Mouse (Mus musculus) gastrocnemius, postnatal 14 days (tissue): Measurements from ENCODE around the gene Sipa1l2. TPM values are rescaled to one million over a fixed set of nuclear protein-coding genes. Genes with fewer than 3 reads are reported as not detected.

Source experiments
- DNase-seq: peaks from one replicate; pipeline ENCODE4 v3.0.0; 2021; ENCODE audit warnings: mixed read lengths
- intact Hi-C: fragments of 180-260 bp; cut with DNase I; formaldehyde crosslinking; loops from one replicate; pipeline ENCODE4 v1.15.1; 2025; ENCODE audit warnings: low total_unique reads
- long read RNA-seq, 2 experiments: library from polyadenylated mRNA; stranded (forward); transcript quantifications; one replicate each; pipeline ENCODE4 v2.0.0; 2021
- total RNA-seq, 2 experiments: library from RNA; stranded (reverse); gene quantifications; 2 replicates each; pipeline ENCODE4 v1.2.3; 2021

Gene Sipa1l2
- 10 to 100 TPM in 1 of 2 experiments, 1 to 10 TPM in 1; 8.8 to 10.1 TPM for total RNA-seq
- long read RNA-seq, experiment 1, full-length matches to known transcripts = 2 of 6 reads
- long read RNA-seq, experiment 1, partial matches to known transcripts = 2 of 6 reads
- long read RNA-seq, experiment 1, other reads (novel, unspliced or antisense) = 2 of 6 reads
- long read RNA-seq, experiment 2, full-length matches to known transcripts = 1 of 4 reads
- long read RNA-seq, experiment 2, partial matches to known transcripts = 1 of 4 reads
- long read RNA-seq, experiment 2, other reads (novel, unspliced or antisense) = 2 of 4 reads

DNA sequence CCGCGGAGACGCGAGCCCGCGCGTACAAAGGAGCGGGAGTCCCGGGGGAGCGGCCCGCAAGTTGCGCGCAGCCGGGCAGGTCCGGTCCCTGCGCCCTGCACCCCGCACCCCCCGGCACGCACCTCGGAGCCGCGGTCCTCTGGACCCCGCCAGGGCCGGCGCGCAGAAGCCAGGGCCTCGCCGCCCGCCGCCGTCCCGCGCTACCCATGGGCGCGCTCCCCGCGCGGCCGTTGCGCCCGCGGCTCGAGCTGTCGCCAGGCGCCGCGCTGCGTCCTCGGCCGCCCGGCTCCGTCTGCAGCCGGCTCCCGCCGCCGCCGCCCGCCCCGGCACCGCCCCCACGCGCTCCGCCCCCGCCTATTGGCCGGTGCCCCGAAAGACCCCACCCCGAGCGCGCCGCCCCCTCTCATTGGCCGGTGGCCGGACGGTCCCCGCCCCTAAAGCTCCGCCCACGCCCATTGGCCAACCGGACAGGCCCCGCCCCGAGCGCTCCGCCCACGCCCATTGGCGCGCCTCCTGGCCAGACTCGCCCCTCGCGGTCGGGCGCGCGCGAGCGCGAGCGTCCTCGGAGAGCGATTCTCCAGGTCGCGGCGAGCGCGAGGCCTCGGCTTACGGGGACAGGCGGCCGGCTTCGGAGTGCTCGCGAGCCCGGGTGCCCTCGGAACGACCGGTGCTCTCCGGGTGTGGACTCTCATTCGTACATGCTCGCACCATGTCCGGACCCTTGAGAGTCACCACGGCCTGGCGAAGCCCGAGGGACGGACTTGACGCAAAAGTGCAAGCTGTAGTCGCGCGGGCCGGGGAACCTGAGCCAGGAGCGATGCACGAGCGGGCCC is at the start of gene Sipa1l2:
Gene Sipa1l2 (minus strand): TSS at position 276 of the 833 bp plus-strand sequence.
- peak; percentile 99 for DNase-seq
- intact Hi-C loops = loop anchor here (5.0 to 10.0 kb wide), 2 partner anchors 155 to 387 kb away; partner anchors contain the start of gene Ntpcr

DNA sequence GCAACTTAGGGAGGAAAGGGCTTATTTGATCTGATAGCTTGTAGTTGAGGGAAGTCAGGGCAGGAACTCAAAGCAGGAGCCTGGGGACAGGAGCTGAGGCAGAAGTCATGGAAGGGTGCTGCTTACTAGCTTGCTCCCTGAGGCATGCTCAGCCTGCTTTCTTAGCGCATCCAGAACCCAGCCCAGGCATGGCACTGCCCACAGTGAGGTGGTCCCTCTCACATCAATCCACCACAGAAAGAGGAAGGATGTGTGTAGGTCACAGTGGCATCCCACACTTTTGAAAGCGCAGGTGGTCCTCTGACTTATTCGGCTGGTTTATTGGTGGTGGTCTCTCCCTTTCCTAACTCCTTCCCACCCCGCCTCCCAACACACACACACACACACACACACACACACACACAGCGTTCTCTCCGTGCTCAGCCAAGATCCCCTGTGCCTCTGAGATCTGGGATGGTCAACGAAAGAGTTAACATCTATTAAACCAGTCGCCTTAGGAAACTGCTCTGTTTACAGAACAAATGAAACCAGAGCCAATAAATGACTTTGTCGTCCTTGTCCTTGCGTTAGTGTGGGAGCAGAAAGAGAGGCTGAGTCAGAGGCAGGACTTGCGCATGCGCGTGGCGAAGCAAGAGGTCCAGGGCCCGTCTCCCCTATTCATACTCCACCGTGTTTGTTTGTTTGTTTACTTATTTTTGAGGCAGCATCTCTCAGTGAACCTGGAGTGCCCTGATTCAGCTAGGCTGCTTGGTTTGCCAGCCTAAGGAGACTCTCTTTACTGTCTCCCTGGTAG is 49.1 kb upstream of the Sipa1l2 start:
- no peak for DNase-seq
- intact Hi-C loops = no loop called here

DNA sequence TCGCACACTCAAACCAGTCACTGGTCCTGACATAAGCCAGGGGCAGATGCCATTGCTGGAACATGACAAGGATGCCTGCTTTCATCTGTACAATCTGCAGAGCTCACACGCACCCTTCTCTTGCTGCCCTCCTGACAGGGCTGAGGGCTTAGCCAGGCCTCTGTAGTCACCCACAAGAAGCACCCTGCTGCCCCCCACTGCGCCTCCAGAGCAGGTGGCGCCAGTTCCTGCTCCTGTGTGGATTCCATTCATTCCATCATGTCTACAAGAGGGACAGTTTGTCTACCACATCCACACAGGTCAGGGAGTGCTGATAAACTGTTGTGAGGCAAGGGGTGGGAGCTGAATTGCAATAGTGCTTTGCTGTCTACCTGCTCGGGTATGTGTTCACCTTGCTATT is 47.3 kb upstream of the Sipa1l2 start:
- DNase-seq = no peak
- intact Hi-C loops = no loop called here

DNA sequence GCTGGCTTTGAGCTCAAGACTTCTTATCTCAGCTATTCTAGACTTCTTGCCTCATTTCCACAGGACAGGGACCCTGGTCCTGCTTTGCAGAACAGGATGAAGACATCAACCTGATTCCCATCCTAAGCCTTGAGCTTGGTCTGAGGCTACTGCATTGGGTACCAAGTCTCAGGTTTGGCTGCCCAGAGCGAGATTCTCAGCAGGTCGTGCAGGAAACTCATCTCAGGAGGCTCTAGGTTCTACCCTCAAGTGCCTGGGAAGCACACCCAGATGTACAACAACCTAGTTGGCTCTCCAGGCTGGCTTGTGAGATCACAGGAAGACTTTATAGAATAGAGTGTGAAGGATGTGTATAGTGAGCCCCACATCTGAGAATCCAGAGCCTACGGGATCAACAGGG is 46.4 kb upstream of the Sipa1l2 start:
- no peak for DNase-seq
- intact Hi-C loops = no loop called here

DNA sequence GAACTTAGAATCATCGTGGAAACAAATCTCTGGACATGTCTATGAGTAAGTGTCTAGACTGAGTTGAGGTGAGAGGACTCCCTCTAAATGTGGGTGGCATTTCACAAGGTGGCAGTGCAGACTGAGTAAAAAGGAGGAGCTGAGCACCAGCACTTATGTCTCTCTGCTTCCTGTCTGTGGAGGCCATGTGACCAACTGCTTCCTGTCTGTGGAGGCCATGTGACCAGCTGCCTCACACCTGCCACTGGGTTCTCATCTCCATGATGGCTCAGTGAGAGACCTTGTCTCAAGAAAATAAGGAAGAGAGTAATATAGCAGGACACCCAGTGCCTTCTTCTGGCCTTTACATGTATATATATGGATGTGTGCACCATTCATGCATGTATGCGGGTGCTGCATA is 43.9 kb upstream of the Sipa1l2 start:
- intact Hi-C loops = no loop called here
- no peak for DNase-seq

DNA sequence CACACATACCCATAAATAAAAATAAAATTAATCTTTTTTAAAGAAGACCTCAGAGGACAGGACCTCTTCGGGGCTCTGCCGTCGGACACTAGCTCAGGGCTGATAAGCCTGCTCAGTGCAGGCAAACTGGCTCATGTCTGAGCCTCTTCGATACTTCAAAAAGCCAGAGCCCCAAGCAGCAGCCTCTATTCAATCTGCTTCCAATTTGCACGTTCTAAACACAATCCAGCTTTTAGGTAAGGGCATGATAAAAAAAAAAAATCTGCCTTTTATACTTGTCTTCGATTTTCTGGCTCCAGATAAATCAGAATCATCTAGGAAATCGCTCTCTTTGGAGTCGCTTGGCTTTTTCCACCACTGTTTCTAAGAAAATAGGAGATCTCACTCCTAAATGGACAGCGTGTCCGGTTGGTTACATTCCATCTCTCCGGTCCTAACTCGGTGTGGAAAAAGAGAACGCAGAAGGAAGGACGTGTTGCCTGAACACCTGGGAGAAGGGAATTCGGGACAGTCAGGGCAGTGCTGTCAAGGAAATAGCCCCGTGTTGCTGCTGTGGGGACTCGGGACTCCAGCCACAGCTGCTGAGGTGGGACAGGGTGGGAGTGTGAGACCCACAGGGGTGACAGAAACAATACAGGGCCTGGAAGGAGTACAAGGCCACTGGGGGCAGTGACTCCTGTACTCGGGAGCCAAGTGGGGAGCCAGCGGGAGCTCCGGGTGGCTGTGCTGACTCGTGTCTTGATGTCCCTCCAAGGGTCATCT is 42.4 kb upstream of the Sipa1l2 start:
- no peak for DNase-seq

DNA sequence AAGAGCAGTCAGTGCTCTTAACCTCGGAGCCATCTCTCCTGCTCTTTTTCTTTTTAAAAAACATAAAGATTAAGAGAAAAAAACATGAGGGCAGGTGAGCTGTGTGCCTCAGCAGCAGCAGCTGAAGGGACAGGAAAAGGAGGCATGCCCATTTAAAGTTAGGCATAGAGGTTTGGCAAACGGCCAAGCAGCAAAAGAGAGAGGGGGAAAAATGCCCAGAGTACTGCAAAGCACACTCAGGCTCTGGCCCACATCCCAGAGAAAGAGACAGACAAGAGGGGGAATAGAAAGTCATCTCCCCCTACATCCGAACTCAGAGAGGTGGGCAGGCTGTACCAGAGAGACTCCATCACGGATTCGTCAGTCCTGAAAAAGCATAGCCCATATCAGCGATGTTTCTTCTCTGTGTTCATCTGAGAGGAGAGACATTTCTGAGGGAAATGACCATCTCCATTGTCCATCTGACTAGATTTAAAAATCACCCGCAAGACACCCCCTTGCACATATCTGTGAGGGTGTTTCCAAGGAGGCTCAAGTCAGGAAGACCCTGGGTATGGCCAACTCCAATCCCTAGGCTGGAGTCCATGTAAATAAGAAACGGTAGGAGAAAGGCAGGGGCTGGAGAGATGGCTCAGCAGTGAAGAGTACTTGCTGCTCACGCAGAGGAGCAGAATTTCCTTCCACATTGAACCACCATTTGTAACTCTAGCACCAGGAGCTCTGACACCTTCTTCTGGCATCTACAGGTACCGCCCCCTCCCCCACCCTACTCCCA is 41.6 kb upstream of the Sipa1l2 start:
- intact Hi-C loops = no loop called here
- no peak for DNase-seq

More for the DNA sequence above, 42.4 kb upstream of the Sipa1l2 start:
- intact Hi-C loops = no loop called here

DNA sequence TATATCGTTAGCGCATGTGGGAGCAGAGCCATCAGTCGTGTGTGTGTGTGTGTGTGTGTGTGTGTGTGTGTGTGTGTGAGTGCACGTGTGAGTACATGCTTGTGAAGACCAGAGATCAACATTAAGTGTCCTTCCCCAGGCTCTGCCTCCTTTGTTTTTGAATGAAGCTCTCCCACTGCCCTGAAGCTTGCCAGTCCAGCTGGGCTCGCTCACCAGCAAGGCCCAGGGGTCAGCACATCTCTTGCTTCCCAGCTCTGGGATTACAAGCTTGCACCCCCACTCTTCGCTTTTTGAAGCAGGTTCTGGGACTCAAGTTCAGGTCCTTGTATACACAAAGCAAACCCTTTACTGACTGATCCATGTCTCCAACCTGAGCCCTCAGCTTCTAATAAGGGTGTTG is 40.1 kb upstream of the Sipa1l2 start:
- no peak for DNase-seq

DNA sequence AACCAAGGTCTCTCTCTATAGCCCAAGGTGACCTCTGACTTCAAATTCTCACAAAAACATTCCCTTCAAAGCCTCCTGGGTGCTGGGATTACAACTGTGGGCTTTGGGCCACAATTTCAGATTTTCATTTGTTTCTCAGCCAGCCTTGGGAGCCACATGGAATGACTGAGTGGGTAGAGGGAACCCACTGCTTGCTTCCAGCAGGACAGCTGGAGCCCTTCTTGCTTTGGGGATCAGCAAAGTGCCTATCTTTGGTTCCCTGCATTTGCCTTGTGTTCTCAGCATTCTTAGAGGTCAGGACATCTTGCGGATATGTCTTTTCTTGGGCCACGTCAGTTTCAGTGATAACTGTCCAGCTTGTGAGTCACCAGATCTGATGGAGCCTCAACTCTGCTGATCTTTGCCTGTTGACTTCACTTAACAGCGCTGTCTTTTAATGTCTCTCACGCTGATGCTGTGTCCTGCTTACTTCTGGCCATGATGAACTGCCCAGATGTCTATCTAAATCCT is 38.2 kb upstream of the Sipa1l2 start:
- no peak for DNase-seq
- intact Hi-C loops = no loop called here

More for the DNA sequence above, 40.1 kb upstream of the Sipa1l2 start:
- intact Hi-C loops = no loop called here

DNA sequence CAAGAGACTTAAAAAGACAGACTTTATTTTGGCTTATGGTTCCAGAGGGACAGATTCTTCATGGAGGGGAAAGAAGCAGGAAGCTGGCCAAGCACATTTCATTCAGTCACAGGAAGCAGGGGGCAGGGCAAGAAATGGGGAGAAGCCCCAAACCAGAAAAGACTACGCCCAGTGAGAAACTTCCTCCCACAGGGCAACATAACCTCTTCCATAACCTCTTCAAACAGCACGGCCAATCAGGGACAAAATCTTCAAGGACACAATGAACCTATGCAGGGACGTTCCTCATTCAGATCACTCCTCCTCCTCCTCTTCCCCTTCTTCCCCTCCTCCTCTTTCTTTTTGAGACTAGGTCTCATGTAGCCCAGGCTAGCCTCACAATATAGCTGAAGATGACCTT is 37.3 kb upstream of the Sipa1l2 start:
- intact Hi-C loops = no loop called here
- no peak for DNase-seq

DNA sequence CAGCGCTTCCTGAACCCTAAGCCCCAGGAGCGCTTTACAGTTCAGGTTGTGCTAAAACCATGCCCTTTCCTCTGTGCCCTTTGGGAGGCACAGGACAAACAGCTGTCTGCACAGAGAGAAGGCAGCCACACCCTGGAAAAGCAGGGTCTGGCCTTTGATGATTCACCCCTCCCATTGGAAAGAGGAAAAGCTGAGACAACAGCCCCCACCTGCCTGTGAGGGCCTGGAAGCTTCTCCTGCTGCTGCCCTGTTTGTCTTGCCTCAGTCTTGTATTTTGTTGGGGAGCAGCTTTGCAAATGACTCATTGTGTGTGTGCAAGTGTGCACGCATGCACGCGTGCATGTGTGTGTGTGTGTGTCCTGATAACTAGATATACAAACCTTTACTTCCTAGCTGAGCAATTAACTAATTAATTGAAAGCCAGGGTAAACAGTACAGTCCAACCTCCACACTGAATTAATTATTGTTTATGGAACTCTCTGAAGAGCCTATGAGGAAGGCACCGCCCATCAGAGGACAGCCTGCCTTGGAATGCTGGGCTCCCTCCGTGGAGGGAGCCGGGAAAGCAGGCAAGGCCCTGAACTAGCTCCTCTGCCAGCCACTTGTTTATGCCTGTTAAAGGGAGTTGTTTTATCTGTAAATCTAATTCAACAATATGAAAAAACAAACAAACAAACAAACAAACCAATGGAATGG is 35.4 kb upstream of the Sipa1l2 start:
- intact Hi-C loops = no loop called here
- DNase-seq = no peak

DNA sequence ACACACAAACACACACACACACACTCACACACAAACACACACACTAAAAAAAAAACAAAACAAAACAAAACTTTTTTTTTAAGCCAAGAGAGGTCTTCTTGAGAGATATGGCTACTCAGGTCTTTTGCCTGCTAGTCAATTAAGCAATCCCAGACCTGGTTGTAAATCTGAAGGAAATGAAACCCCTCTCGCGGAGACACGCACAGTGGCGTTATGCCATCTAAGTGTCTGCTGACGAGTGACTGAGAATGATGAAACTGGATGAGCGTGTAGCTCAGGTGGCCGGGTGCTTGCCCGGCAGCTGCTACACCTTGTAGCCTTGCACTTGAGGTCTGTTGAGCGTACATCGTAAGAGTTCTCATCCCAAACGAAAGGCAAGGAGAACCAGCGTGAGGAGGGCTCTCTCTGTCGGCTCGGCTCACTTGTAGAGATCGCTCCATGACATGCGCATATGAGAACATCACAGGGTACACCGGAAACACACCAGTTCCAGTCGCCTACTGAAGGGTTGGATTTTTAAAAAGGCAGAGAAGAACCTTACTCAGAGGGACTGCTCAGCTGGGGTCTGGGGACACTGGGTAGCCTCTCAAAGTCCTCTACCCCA is 34.7 kb upstream of the Sipa1l2 start:
- intact Hi-C loops = no loop called here
- no peak for DNase-seq

DNA sequence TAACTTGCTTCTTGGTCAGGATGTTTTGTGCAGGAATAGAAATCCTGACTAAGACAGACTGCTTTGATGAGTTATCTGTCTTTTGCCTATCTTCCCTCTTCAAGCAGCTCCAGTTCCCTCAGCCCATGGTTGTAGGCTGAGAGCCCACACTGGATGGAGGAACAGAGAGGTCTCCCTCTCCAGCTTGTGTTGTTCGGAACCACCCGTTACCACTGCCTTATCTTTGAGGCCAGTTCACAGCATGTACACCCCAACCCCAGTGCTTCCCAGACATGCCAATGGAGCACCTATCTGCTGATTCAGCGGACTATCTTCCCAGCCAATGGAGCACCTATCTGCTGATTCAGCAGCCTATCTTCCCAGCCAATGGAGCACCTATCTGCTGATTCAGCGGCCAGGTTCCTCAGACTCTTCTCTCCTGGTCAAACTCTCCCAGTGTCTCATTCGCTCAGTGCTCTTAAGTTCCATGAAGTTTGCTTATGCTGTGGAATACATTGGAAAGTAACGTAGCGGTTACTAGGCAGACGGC is 33.8 kb upstream of the Sipa1l2 start:
- intact Hi-C loops = no loop called here
- DNase-seq = no peak

DNA sequence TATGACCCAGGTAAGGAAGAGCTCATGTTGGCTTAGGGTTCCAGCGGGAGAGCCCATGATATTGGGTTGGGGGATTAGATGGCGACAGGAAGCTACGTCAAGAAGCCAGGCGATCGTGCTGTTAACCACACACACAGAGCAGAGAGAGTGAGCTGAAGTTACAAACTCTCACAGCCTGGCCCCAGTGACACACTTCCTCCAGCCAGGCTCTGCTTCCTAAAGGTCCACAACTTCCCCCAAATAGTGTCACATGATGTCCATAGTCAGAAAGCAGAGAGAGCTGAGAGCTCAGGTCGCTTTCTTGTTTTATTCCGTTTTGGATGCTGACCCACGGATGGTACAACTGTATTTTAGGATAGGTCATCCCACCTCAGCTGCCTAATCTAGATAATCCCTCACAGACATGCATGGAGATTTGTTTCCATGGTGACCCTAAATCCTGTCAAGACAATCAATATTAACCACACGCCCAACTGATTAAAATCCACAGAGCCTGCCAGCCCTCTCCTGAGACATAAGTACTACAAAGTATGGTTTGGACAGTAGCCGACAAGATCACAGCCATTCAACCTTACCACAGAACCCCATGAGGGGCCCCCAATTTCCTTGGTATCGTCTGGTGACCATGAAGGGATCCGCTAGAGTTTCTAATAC is 30.6 kb upstream of the Sipa1l2 start:
- no peak for DNase-seq
- intact Hi-C loops = no loop called here

DNA sequence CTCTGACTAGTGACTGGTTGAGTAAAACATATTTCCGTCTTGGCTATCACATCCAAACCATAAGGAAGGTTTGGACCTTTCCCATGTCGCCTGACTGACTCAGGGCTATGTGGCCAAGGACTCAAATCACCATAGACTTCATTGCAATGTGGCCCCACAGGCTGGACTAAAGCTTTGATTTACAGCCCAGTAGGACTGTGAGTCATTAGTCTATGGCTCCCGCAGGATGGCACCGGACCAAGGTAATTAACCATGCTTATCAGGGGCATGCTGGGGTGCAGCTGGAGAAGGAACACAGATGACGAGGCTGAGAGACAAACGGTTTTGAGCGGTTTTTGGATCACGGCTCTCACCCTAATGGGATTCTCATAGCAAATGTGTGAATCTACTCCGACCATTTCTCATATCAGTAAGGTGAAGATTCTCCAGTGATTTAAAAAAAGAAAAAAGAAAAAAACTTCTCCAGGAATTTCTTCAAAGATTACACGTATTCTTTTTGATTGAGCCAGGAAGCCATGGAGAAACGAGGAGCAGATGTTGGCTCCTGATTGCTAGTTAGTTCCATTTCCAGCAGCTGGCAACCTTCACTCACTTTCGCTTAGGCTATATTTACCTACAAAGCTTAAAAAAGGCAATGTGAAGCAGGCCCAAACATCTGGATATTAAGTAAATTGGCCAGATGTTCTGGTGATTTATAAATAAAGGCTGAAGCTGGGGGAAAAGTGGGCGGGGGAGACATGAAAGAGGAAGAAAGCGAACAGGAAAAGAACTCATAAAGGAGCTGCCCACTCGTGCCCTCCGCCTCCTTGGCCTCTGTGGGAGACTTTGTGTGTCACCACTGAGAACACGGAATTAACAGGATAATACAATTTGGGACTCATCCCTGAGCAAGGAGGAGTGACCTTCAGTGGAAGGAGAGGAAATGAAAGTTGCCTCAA is 26.2 kb upstream of the Sipa1l2 start:
- intact Hi-C loops = no loop called here
- DNase-seq = peak; percentile 58

DNA sequence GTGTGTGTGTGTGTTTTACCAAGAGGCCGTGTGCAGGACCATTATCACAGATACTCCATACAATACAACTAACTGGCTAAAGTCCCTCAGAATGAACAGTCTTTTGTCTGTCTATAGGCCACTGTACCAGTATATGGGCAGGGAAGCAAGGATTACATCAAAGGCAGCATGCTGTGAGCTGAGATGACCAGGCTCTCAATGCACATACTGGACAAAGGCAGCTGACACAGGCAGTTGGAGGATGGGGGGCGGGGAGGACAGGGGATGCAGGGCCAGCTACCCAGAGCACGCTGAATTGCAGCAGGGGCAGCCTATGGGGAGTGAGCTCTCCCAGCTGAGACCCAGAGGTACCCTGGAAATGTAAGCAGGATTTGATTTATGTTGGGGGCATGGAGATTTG is 20.8 kb upstream of the Sipa1l2 start:
- DNase-seq = no peak
- intact Hi-C loops = no loop called here
